Mouse (Mus musculus) lung, adult 2 months (tissue): Measurements from ENCODE around the gene Fam124b. TPM values are rescaled to one million over a fixed set of nuclear protein-coding genes. Genes with fewer than 3 reads are reported as not detected.

Source experiments
- DNase-seq: peaks from one replicate; pipeline ENCODE4 v3.0.0; 2022
- H3K4me1 ChIP-seq: fragments of 200-500 bp; 2 replicates; pipeline ENCODE4 v1.6.1; 2011; ENCODE audit warnings: low read length; ENCODE audit not compliant: control insufficient read depth, insufficient read depth
- H3K4me3 ChIP-seq: fragments of 200-500 bp; replicated peaks from 2 replicates; pipeline ENCODE3; 2011; ENCODE audit warnings: low read depth, mild to moderate bottlenecking, control low read depth, low read length; ENCODE audit errors: extremely low read depth
- CTCF ChIP-seq: fragments of 200-500 bp; IDR thresholded peaks from 2 replicates; pipeline ENCODE4 v1.5.1; 2011; ENCODE audit warnings: mild to moderate bottlenecking, low read length, control low read depth; ENCODE audit not compliant: insufficient read depth
- POLR2A ChIP-seq: fragments of 200-500 bp; IDR thresholded peaks from 2 replicates; pipeline ENCODE4 v1.6.1; 2011; ENCODE audit warnings: low read depth, mild to moderate bottlenecking, control low read depth, low read length, borderline replicate concordance; ENCODE audit errors: extremely low read depth
- WGBS: fragments of 180-500 bp; shearing (Covaris S2); methylation state at CpG from one replicate; pipeline ENCODE4 v1.1.7; 2018; 5-methylcytosine and 5-hydroxymethylcytosine counted together
- polyA plus RNA-seq: library from polyadenylated mRNA; depleted of rRNA; stranded (reverse); fragments of >200 nt; gene quantifications from 2 replicates; pipeline ENCODE4 v1.2.3, GENCODE M21; 2012; rRNA removed

Gene Fam124b
- polyA plus RNA-seq, 1 experiment: 3.0 TPM

DNA sequence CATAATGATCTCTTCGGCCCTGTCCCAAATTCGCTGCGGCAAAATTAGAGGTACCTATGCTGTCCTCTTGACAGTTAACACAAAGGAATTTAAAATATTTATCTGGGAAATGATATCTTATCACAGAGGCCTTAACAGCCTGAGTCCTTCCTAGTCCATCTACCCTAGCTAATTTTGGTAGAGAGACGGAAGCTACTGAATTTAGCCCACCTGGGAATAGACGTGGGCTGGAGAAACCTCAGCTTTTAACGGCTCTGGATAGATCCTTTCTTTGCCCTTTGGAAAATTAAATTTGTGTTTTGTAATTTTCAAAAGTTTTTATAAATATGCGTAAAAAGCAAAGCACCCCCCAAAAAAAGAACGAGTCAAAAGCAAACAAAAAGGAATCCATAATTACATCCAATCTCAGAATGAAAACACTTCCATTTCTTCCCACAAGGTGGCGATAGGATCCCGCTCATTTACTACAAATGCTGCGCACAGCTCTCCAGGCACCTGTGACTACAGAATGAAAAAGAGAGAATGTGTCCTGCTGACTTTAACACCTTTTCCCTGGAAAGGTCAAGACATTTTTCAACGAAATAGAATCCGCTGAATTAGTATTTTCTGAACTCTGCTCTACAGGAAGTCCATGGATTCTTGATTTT, 37.4 kb downstream of the Fam124b start:
- DNase-seq: peak; percentile 21
- H3K4me3 ChIP-seq: no peak overlapping the region
- 42% methylated on average over 13 of the region's 13 CpGs for WGBS
- no peak for TF ChIP-seq POLR2A
- TF ChIP-seq CTCF: peak; percentile 50
- H3K4me1 ChIP-seq: no peaks in the 10 kb centered on the region

DNA sequence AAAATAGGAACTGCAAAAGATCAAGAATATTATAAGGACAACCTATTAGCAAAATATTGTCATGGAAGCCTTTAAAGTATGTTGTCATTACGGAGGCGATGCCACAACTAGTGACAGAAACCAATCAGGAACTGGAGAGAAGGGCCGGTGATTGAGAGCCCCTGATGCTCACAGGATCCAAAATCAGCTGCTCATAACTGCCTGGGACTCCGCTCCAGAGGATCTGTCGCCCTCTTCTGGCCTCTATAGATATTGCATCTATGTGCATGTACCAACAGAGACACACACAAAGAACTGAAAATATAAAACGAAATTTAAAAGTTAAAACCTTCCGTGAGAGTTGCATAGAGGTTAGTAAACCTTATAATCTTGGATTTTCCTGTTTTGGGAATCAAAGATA, 38.1 kb downstream of the Fam124b start:
- no peak for DNase-seq
- Histone ChIP-seq H3K4me1 (no peaks in the 10 kb centered on the region), H3K4me3 (no peak overlapping the region)
- TF ChIP-seq CTCF (0 out of 2 replicates have a peak, but pooled peaks have one; percentile 3), POLR2A (no peak)
- WGBS: 70% methylated on average over 7 of the region's 7 CpGs

DNA sequence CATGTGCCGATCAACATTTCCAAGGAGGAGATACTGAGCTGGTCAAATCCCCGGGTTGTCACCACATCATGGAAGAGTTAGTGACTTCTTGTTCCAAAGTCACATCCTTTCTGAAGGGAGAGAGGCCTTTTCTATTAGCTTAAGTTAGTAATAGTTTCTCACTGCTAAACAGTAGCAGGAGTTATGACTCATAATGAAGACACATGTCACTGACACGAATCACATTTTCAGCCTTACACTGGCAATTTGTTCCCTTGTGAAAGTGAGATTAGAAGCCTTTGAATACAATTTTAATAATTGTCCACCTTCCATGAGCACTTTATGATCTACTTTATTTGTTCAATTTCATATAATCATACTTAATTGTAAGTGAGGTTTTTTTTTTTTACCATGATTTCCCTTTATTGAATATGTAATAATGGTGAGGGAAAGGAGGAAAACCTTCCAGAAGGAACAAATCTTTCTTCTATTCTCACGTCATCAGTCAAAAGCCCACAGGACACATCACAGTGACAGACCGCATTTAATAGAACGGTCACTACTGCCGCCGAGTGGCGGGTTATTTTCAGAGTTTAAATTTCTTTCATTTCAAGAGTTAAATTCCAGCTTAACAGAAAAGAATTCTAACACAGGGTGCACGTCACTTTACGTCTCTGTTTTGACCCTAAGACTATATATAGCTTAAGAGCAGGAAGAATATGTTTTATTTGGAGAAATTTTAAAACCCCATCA, 40.5 kb downstream of the Fam124b start:
- Histone ChIP-seq H3K4me1 (no peaks in the 10 kb centered on the region), H3K4me3 (no peak overlapping the region)
- TF ChIP-seq POLR2A (no peak), CTCF (no peak)
- 51% methylated on average over 11 of the region's 11 CpGs for WGBS
- no peak for DNase-seq

DNA sequence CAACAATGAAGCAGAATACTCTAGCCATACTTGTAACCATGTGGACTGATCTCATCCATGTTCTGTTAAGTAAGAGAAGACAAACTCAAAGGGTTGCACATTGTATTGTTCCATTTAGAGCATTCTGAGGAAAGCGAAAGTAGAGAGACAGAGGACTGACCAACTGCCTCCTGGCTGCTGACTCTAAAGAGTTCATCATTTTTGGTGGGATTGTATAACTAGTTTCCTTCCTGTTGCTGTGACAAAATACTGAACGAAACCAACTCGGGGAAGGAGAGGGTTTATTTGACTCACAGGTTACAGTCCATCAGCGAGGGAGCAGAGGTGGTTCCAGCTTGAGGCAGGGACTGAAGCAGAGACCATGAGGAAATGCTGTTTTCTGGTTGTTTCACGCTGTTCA, 50.6 kb downstream of the Fam124b start:
- Histone ChIP-seq H3K4me1 (no peaks in the 10 kb centered on the region), H3K4me3 (no peak overlapping the region)
- TF ChIP-seq POLR2A (no peak), CTCF (no peak)
- DNase-seq: no peak
- 60% methylated on average over 5 of the region's 5 CpGs for WGBS

DNA sequence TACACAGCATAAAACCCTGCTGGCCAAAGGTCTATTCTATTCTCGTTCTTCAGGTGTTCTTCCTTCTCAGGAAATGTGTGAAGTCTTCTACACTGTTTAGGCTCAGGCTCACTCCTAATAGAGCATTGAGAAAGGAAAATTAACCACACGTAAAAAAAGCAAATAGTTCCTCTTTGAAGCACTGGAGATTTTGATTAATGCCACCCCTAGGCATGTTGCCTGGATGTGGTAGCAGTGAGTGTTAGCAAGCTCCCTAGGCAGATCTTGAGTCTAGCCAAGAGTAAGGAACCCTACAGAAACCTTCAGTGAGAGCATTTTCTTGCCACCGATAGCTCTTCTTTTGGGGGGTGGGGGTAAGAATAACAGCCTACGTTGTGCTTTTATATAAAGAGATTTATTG, 51.7 kb downstream of the Fam124b start:
- no peak for DNase-seq
- H3K4me3 ChIP-seq: no peak overlapping the region
- TF ChIP-seq POLR2A (no peak), CTCF (no peak)
- WGBS: 64% methylated on average over 4 of the region's 4 CpGs
- no peaks in the 10 kb centered on the region for H3K4me1 ChIP-seq

DNA sequence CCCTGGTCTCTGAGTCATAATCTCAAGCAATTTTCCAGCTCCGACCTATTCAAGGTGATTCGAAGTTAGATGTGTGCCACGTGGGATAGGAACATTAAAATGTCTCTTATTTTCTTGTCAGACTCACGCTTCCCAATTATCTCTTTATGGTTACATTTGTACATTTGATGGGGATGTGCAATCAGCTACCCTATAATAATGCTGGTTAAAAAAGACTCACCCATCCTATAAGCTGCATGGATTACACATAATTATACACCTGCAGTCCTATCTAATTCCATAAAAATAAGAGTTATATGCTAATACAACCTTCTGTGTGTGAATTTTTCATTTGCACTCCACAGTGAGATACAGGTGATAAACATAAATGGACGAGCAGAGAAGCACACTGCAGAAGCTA, 52.9 kb downstream of the Fam124b start:
- no peak for DNase-seq
- Histone ChIP-seq H3K4me1 (no peaks in the 10 kb centered on the region), H3K4me3 (no peak overlapping the region)
- no peak for TF ChIP-seq CTCF
- WGBS: 75% methylated on average over 5 of the region's 5 CpGs

DNA sequence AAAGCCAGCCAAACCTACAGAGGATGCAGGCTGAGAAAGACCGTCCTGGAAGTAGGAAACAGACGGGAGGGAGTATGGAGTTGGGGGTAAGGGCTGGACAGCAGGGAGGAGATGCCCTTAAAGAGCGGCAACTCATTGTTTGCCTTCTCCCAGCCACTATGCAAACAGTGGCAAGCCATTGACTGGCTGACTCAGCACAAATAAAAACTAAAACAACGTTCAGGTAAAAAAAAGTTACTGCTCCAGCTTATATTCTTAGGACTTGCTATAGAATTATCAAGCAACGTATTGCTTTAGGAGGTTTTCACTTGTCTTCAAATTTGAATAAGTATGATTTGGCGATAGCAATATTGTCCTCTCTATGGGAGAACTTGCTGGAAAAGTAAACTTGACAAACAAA, 55.3 kb downstream of the Fam124b start:
- 59% methylated on average over 6 of the region's 6 CpGs for WGBS
- Histone ChIP-seq H3K4me1 (no peaks in the 10 kb centered on the region), H3K4me3 (no peak overlapping the region)
- no peak for DNase-seq
- no peak for TF ChIP-seq POLR2A
- no peak for TF ChIP-seq CTCF

DNA sequence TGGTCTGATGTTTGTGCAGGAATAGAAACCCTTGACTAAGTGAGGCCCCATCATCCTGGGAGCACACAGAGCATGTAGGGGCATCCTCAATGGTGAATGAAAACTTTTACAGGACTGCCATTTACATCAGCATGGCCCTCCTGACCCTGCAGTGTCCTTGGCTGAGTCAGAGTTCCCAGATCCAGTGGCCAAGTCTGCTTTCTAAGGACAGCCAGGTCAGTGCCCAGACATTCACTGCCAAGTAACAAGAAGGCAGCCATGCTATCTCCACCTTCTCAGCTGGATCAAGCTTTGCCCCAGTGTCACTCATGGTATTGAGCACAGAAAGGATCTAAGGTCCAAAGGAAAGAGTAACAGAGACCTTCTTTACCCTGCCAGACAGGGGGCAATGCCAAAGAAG, 58.7 kb downstream of the Fam124b start:
- no peak for TF ChIP-seq POLR2A
- no peak for TF ChIP-seq CTCF
- Histone ChIP-seq H3K4me1 (no peaks in the 10 kb centered on the region), H3K4me3 (no peak overlapping the region)
- no peak for DNase-seq

DNA sequence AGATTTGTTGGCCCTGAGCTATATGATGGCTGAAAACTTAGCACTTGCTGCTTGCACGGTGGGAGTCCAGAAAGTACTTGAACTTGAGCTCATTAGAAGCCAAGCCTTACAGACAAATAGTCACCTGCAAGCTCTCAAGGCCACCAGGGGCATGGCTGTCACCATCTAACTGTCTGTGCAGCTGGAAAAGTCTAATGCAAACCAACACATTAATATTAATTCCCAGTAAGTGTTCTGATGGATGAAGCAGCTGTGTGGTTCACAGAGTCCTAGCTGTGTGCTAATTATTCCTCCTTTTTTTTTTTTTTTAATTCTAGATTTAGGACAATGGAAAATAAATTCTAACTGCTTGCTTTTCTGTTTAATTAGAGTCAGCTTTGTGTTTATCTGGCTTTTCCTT, 63.4 kb downstream of the Fam124b start:
- H3K4me1 ChIP-seq: no peaks in the 10 kb centered on the region
- H3K4me3 ChIP-seq: no peak overlapping the region
- 66% methylated on average over 1 of the region's 1 CpGs for WGBS
- TF ChIP-seq CTCF (no peak), POLR2A (no peak)
- DNase-seq: no peak

DNA sequence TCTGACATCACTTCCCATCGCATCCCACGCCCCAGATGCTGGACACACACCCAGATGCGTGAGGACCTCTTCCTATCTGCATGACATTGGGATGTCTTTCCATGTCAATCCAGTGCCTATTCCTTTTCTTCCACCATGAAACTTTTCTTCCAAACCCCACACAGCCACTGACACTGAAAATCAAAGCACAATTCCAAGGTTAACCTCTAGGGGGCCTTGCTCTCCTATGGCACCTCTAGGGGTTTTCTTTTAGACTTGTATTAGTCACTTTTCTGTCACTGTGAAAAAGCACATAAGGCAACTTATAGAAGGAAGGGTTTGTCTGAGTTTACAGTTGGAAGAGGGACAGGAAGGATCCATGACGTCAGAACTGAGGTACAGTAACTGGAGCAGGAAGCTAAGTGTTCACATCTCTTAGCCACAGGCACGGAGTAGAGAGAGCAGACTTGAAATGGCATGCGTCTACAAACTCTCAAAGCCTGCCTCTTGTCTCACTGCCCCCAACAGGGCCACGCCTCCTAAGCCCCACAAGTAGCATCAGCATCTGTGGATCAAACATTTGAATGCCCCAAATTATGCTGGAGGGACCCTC, 65.1 kb downstream of the Fam124b start:
- Histone ChIP-seq H3K4me3 (no peak overlapping the region), H3K4me1 (no peaks in the 10 kb centered on the region)
- WGBS: 65% methylated on average over 7 of the region's 7 CpGs
- DNase-seq: no peak
- TF ChIP-seq POLR2A (no peak), CTCF (no peak)

DNA sequence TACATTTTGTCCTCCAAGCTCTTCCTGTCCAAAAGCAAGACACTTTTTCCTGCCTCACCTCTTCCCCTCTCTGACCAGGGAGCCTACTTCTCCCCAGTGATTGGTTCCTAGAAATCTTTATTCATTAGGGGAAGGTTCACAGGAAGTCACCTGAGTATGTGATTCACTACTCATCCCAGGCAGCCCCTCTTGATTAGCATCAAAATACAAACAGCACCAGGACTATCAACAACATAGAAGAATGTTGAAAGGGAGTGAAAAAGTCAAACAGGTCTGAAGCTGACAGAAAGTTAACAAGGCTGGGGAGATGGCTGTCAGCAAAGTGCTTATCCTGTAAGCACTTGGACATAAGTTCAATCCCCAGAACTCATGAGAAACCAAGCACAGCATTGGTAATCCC, 67.6 kb downstream of the Fam124b start:
- no peak overlapping the region for H3K4me3 ChIP-seq
- TF ChIP-seq CTCF (no peak), POLR2A (no peak)
- no peak for DNase-seq
- no peaks in the 10 kb centered on the region for H3K4me1 ChIP-seq

Other genes with a start within 250 kb of the Fam124b start
- 6.8 and 13.2 TPM in 2 replicates for gene Cul3, start 122.0 kb upstream of the Fam124b start, polyA plus RNA-seq
- gene Gm45261, start 243.0 kb upstream of the Fam124b start, polyA plus RNA-seq: not detected in 2 replicates